Mouse (Mus musculus): ENCODE data around the gene Clcn2.
A peak's percentile ranks its signal among the peaks of the same experiment; 100 is the strongest.
"Not testable (repeated sequence)": the region's sequence is repeated elsewhere in the genome, so short reads cannot be mapped to it uniquely, and the experiment has no call there.

Gene Clcn2

DNA sequence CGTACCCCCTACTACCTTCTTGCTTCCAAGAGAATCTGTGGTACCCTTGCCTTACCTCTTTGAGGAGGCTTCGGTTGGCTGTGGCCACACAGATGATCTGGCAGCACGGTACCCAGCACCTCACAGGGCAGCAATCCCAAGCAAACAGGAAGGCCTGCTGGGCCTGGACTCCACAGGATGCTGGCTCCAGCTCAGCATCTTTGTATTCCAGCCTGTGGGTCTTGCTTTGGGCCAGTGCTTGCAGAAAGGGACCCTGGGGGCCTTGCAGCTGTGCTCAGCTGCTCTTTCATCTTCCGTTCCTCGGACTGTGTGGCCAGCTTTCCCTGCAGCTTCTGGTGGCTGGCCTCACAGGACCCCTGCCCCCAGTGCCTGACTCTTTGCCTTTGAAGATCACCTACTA, 17.5 kb downstream of the Clcn2 start:
- DNase-seq: no peak

DNA sequence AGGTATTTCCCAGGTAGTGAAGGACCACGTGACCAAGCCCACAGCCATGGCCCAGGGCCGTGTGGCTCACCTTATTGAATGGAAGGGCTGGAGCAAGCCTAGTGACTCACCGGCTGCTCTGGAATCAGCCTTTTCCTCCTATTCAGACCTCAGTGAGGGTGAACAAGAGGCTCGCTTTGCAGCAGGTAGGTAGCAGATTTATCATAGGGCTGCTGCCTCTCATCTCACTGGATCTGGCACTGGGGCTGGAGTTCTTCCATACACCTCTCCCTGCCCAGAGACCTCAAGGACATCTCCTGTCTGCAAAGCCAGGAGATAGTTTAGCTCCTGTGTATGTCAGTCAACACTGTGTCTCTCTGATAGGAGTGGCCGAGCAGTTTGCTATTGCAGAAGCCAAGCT, 18.3 kb downstream of the Clcn2 start:
- DNase-seq: no peak

DNA sequence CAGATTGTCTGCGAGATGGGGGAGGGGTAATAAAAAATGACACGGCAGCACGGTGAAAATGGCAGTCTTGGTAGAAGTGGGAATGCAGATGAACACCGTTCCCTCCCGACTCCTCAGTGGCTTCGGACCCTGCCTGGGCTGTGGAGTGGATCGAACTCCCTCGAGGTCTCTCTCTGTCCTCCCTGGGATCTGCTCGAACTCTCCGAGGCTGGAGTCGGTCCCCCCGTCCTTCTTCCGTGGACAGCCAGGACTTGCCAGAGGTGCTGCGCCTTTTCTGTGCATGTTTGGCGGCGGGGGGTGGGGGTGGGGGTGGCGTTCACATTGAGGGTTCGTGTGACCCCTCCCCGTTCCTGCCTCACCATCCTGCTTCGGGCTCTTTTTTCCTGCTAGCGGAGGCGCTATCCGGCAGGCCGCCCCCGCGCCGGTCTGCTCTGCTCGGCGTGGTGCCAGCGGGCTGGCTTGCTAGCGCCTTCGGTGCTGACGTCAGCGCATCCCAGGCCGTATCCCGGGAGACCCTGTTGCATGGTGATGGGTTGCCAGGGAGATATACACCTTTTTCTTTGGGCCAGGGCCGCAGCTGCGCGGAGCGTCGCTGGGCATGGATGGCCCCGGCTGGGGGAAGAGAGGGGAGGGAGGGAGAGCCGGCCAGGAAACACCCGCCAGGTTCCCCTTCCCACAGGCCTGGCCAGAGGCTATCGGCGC, 21.8 kb downstream of the Clcn2 start:
- DNase-seq: peak; percentile 78

GRCm38 (mm10) chr16:20694781-20695180, 22.8 kb downstream of the Clcn2 start:
- no peak for DNase-seq

- DNase-seq: peak; percentile 88
Measured at GRCm38 (mm10) chr16:20693111-20693701, 24.3 kb downstream of the Clcn2 start, which contains the start of gene Fam131a. Gene Fam131a (plus strand): TSS chr16:20693241.

GRCm38 (mm10) chr16:20692241-20692965, 25.1 kb downstream of the Clcn2 start:
- DNase-seq: no peak

- DNase-seq: no peak
Measured at GRCm38 (mm10) chr16:20691617-20692016, 25.9 kb downstream of the Clcn2 start.

- DNase-seq: no peak
Measured at GRCm38 (mm10) chr16:20690774-20691173, 26.8 kb downstream of the Clcn2 start.

DNA sequence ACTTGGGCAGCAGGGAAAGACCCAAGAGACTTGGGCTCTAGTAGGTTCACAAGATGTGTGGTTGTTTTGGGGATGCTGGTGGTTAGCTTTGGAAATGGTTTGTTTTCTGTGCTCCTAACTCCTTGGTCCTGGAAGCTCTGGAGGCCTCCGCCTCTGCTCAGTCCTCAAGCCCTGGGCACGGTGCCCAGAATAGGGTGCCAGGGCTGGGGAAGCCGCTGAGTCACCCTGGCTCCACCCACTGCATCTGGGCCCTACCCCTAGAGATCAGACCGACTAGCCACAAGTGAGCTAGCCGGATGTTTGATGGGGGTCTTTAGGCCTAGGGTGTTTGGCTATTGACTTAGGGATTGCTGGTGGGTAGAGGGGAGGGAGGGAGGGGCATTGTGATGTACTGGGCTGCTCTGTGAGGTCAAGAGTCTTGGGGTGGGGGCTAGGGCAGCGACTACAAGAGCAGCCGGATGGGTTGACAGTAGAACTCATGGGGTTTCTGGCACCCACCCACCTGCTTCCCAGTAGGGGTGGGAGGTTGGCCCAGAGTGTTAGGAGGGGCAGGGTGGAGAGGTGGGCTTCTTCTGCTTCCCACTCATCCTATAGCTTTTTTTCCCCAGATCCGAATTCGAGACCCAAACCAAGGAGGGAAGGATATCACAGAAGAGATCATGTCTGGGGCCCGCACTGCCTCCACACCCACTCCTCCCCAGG, 39.4 kb downstream of the Clcn2 start:
- peak; percentile 81 for DNase-seq

GRCm38 (mm10) chr16:20677380-20677779, 40.2 kb downstream of the Clcn2 start:
- no peak for DNase-seq

GRCm38 (mm10) chr16:20676702-20677101, 40.8 kb downstream of the Clcn2 start:
- no peak for DNase-seq

- no peak for DNase-seq
Measured at GRCm38 (mm10) chr16:20675213-20675612, 42.3 kb downstream of the Clcn2 start.

GRCm38 (mm10) chr16:20673706-20674303, 43.7 kb downstream of the Clcn2 start:
- DNase-seq: peak; percentile 67

DNA sequence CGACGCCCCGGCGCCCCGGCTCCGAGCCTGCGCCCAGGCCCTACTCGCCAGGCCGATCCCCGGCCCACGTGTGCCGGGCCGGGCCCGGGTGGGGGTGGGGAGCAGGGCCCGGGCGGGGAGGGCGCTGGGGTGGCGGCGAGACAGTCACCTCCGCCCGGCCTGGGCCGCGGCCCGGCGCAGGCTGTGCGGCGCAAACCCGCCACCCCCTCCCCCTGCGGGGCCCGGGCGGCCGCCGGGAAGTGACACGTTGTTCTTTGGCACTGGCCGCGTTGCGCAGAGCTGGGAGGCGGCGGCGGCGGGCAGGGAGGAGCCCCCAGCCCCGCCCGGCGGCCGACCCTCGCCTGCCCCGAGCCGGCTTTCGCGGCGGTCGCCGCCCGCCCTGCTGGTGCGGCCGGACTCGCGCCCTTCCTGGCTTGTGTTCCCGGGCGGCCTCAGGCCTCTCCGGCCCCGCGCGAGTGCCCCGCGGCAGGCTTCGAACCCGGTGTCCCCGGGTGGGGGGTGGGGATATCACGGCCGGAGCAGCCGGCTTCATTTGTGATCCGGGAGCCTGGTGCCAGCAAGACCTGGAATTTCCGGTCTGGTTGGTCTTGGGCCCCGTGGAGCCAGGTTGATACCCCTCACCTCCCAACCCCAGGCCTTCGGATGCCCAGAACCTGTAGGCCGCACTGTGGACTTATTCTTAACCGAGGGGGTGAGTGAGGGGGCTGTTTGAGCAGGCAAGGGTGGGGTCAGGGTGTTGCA, 44.4 kb downstream of the Clcn2 start:
- DNase-seq: peak; percentile 53

DNA sequence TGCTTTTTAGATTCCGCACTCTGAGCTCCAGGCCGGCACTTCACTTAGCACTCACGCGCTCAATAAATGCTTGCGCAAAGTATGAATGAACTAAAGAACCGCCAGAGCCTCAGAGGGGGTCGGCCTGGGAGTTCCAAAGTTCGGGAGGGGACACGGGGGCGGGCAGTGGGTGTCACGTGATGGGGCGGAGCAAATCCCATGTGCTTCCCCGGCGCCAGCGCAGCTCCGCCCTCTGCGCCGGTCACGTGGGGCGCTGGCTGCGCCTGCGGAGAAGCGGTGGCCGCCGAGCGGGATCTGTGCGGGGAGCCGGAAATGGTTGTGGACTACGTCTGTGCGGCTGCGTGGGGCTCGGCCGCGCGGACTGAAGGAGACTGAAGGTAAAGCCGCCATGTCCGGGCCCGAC, 45.0 kb downstream of the Clcn2 start:
- peak; percentile 98 for DNase-seq

- no peak for DNase-seq
Measured at GRCm38 (mm10) chr16:20671886-20672285, 45.7 kb downstream of the Clcn2 start.

GRCm38 (mm10) chr16:20670291-20670690, 47.3 kb downstream of the Clcn2 start:
- no peak for DNase-seq

GRCm38 (mm10) chr16:20668013-20668412, 49.5 kb downstream of the Clcn2 start, which contains the start of gene Eif4g1:
Gene Eif4g1 (plus strand): TSS chr16:20668313.
- not testable (repeated sequence) for DNase-seq

- no peak for DNase-seq
Measured at GRCm38 (mm10) chr16:20657661-20658060, 59.9 kb downstream of the Clcn2 start.

DNA sequence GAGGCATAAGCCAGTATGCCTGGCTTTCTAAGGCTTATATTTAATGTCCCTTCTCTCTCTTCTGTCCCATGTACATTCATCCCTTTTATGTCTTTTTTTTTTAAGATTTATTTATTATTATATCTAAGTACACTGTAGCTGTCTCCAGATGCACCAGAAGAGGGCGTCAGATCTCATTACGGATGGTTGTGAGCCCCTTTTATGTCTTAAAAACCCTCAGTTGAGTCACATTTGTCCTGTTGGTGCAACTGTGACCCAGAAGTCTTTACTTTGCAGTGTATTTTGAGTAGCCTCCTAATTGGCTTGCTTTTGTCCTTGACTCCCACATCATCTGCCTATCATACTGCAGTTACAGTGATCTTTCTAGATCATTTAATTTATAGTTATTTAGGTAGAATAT, 64.2 kb downstream of the Clcn2 start:
- DNase-seq: no peak

Measured in kidney, adult 18-20 months (tissue).